Mouse (Mus musculus): ENCODE measurements at regions not wholly inside any gene's neighbourhood (a gene's known extent, or its start where the extent isn't known, plus 50 kb on each side); places are given as distances from the start of the nearest gene placed in this dataset.

GRCm38 (mm10) chr6:116999940-117000339 is 168.4 kb upstream of the Cxcl12 start:
- TF ChIP-seq CTCF (IDR thresholded peaks at IDR 0.05; ENCODE audit: borderline replicate concordance, insufficient read depth, low read depth, low read length), result no peak
- TF ChIP-seq POLR2A (IDR thresholded peaks at IDR 0.05; ENCODE audit: borderline replicate concordance, insufficient read depth, low read length), result no peak

All from cerebellum, adult 2 months (tissue).